ENCODE assay signal across 15 mouse cellular contexts in the genomic region with DNA sequence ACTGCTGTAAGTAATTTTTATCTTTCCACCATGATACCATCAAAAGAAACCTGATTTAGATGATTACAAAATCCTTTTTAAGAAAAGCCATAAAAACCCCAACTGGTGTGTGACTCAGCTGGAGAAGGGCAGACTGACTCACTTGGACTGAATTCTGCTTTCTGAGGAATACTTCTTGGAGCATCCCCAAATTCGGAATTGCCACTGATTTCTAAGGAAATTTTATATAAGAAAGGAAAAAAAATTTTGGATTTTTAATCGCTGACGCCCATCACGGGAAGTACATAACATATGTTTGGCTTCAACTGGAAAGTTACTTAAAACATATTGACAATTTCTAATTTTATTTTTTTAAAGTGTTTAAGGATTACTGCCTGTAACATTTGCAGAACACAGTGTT. TPM values are rescaled to one million over a fixed set of nuclear protein-coding genes. Genes with fewer than 3 reads are reported as not detected.
DNase-seq lines count a peak whose midpoint lies in the region; TF ChIP-seq lines count a peak whose summit lies in the region.
"Had no signal": no experiment of that assay in that cellular context is flagged by ENCODE, and none has a peak within 500 bp of the region (broad histone marks: within the 10 kb centered on the region; RNA-seq: fewer than 3 reads in every experiment).

No protein-coding gene starts in this region.

- peak; percentile 27 to 75 for DNase-seq in layer of hippocampus, adult 2 months (ENCODE audit: low spot score in 2 of 2)
- DNase-seq in layer of hippocampus, postnatal 36 days, result no peak
- peak; percentile 66 for DNase-seq in right cerebral cortex, adult 18-20 months
- DNase-seq in right cerebral cortex, postnatal 25 days, result no peak
- DNase-seq in adipocyte (ENCODE audit: low spot score), result peak; percentile 63
- DNase-seq in telencephalon, adult 2 months (ENCODE audit: low read depth, low spot score), result peak; percentile 86
- no peak for DNase-seq in ovary, postnatal 36 days (ENCODE audit: low spot score)
- DNase-seq: cerebellum, adult 9-11 months; heart, postnatal 14 days; kidney, adult 2 months; kidney, postnatal 14 days; lung, adult 18-20 months had no signal

- peak overlapping the region; percentile 74 for H3K27ac ChIP-seq in layer of hippocampus, adult 2 months
- H3K27ac ChIP-seq: embryonic facial prominence, embryonic 12.5 days; hindbrain, embryonic 13.5 days had no signal

- no peak for TF ChIP-seq CTCF in layer of hippocampus, adult 2 months (conservative IDR thresholded peaks at IDR 0.05)

- H3K4me3 ChIP-seq in layer of hippocampus, adult 2 months, result no peak overlapping the region
- H3K4me3 ChIP-seq: embryonic facial prominence, embryonic 12.5 days; erythroblast, embryonic 14.5 days; hindbrain, embryonic 13.5 days had no signal

RNA-seq across cellular contexts. Expression of a gene that starts 16.6 kb away (rescaled TPM):
- 10 to 100 TPM; 62.8 to 67.1 TPM for total RNA-seq in layer of hippocampus, adult 2 months (2021)
- total RNA-seq in layer of hippocampus, postnatal 36 days (2021), result 10 to 100 TPM; 62.3 to 66.0 TPM

RNA-seq across cellular contexts. Expression of a gene that starts 48.5 kb away (rescaled TPM):
- total RNA-seq in layer of hippocampus, adult 2 months (2021), result 1 to 10 TPM; 3.8 to 5.4 TPM
- 1 to 10 TPM; 4.1 to 4.5 TPM for total RNA-seq in layer of hippocampus, postnatal 36 days (2021)

Comparison
In these comparisons a context has a peak if more than half of its experiments do, and no peak if none do; other contexts are left out.
1. DNase-seq: peak in layer of hippocampus, adult 2 months (2 of 2), right cerebral cortex, adult 18-20 months (single experiment), adipocyte (single experiment) and telencephalon, adult 2 months (single experiment); none in layer of hippocampus, postnatal 36 days (0 of 2), right cerebral cortex, postnatal 25 days (single experiment) and ovary, postnatal 36 days (single experiment).